Mouse (Mus musculus) midbrain, postnatal 0 days (tissue): ENCODE results near the gene Rab3ip. TPM values are rescaled to one million over a fixed set of nuclear protein-coding genes. Genes with fewer than 3 reads are reported as not detected.

Experiments
- ATAC-seq: fragments of 200-750 bp; cut with Nextera tagmentation; 2 replicates; pipeline ENCODE4 v1.8.0; 2017; ENCODE audit warnings: moderate number of reproducible peaks, mild to moderate bottlenecking, moderate TSS enrichment, moderate library complexity; ENCODE audit not compliant: low FRiP score
- DNase-seq: peaks from one replicate; pipeline ENCODE4 v3.0.0-alpha.2; 2015; ENCODE audit warnings: low spot score
- H3K27ac ChIP-seq: fragments of 300-500 bp; sonication (generic); 2 replicates; pipeline ENCODE4 v1.5.1; 2014; ENCODE audit warnings: low read depth, mild to moderate bottlenecking, low read length, mixed read lengths
- H3K27me3 ChIP-seq: fragments of 300-500 bp; sonication (generic); 2 replicates; pipeline ENCODE4 v1.6.1; 2014; ENCODE audit warnings: low read length, control low read depth, mixed read lengths; ENCODE audit not compliant: insufficient read depth
- H3K36me3 ChIP-seq: fragments of 300-500 bp; sonication (generic); 2 replicates; pipeline ENCODE4 v1.6.1; 2014; ENCODE audit warnings: low read length, control low read depth, mixed read lengths; ENCODE audit not compliant: insufficient read depth
- H3K4me1 ChIP-seq: fragments of 300-500 bp; sonication (generic); 2 replicates; pipeline ENCODE4 v1.6.1; 2014; ENCODE audit warnings: mild to moderate bottlenecking, control low read depth, antibody characterized with exemption, low read length, mixed read lengths; ENCODE audit not compliant: insufficient read depth
- H3K4me2 ChIP-seq: fragments of 300-500 bp; sonication (generic); 2 replicates; pipeline ENCODE4 v1.6.1; 2014; ENCODE audit warnings: low read depth, mild to moderate bottlenecking, low read length, mixed read lengths; ENCODE audit not compliant: poor library complexity, severe bottlenecking
- H3K4me3 ChIP-seq: fragments of 300-500 bp; sonication (generic); 2 replicates; pipeline ENCODE4 v1.5.1; 2014; ENCODE audit warnings: low read depth, mild to moderate bottlenecking, low read length, moderate library complexity
- H3K9ac ChIP-seq: fragments of 300-500 bp; sonication (generic); replicated peaks from 2 replicates; pipeline ENCODE4 v1.6.1; 2014; ENCODE audit warnings: mild to moderate bottlenecking, low read length, moderate library complexity, mixed read lengths; ENCODE audit not compliant: poor library complexity, severe bottlenecking
- H3K9me3 ChIP-seq: fragments of 300-500 bp; sonication (generic); 2 replicates; pipeline ENCODE4 v1.6.1; 2016; ENCODE audit warnings: low read length, control low read depth
- CTCF ChIP-seq: IDR thresholded peaks from 2 replicates; pipeline ENCODE4 v1.5.1; 2016; ENCODE audit warnings: antibody characterized with exemption, mild to moderate bottlenecking
- WGBS: fragments of 180-500 bp; shearing (Covaris S2); extraction: QIAGEN DNeasy Blood & Tissue Kit; methylation state at CpG from one replicate; pipeline ENCODE4 v1.1.7; 2014; 5-methylcytosine and 5-hydroxymethylcytosine counted together
- polyA plus RNA-seq: library from polyadenylated mRNA; unstranded; fragments of >200 nt; fragmentation: Nextera tagmentation; extraction: Ambion mirVana; gene quantifications from 2 replicates; pipeline ENCODE4 v1.2.1, GENCODE M21; 2015
- total RNA-seq: library from RNA; depleted of rRNA; stranded (reverse); fragments of >200 nt; gene quantifications from 2 replicates; pipeline ENCODE4 v1.2.3, GENCODE M21; 2014; rRNA removed

Rab3ip gene
- total and polyA plus RNA-seq, 2 experiments from 2014 or later, result 34.6 to 142 TPM

DNA sequence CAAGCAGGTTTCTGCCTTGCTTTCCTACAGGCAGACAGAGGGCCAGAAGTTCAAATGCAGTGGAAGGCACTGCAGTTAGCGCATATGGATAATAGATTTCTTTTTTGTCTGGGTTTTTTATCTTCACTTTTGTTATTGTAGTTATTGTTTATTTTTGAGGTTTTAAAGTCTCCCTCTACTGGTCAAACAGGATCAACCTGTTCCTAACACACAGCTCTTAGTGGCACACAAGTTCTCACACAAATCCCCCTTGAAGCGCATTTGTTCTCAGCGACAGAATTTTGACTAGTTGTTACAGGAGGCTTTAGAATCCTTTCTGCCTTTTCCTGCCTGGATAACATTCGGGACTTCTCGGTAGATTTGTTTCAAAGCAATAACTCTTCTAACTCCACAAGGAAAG is 67.0 kb downstream of the Rab3ip start:
- H3K27ac ChIP-seq, result no peak overlapping the region
- DNase-seq (no peak), ATAC-seq (no peak)
- H3K9ac ChIP-seq, result no peak overlapping the region
- 66% methylated on average over 5 of the region's 5 CpGs for WGBS
- no peaks in the 10 kb centered on the region for H3K27me3 ChIP-seq
- H3K4me3 ChIP-seq, result no peak overlapping the region
- peak; percentile 30; the same call in 1 of the 2 replicates for TF ChIP-seq CTCF
- no peaks in the 10 kb centered on the region for H3K36me3 ChIP-seq
- no peaks in the 10 kb centered on the region for H3K9me3 ChIP-seq
- H3K4me2 ChIP-seq, result no peak overlapping the region
- H3K4me1 ChIP-seq, result no peaks in the 10 kb centered on the region

DNA sequence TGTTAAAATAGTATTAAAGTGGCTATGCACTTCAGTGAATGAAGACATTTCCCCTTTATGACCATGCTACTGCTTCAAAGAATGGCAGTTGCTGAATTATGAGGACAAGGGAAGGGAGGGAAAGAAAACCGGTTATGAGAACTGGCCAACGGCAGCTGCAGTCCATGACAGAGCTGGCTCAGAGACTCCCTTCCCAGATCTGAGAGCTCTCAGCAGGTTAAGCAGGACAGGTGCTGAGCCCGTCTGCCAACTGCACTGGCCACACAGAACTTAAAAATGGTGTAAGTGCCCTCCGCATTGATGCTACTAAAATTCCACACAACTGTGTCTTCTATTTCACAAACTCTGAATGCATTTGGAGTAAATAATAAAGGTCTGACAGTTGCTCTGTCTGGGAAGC is 73.1 kb downstream of the Rab3ip start:
- 93% methylated on average over 4 of the region's 4 CpGs for whole genome bisulfite sequencing
- Histone ChIP-seq H3K4me2 (no peak overlapping the region), H3K27ac (no peak overlapping the region), H3K9ac (no peak overlapping the region), H3K36me3 (no peaks in the 10 kb centered on the region), H3K27me3 (no peaks in the 10 kb centered on the region), H3K4me3 (no peak overlapping the region), H3K4me1 (no peaks in the 10 kb centered on the region), H3K9me3 (no peaks in the 10 kb centered on the region)
- no peak for TF ChIP-seq CTCF
- ATAC-seq, result no peak
- DNase-seq, result no peak

DNA sequence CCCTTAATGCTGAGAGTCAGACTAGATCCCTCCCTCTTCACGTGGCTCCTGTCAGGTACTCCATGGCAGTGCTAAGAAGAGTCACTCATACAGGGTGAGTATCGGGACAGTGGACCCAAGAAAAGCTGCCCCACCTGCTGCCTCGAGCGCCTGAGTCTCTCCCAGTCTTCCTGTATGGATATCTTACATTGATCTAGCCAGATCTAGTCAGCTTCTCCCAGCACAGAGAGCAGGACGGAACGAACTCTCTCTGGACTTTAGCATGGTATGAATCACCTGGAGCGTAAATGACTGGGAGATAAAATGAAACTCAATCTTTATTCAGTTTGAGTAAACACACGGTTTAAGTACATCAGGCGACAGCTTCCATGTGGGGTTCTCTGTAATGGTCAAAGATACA is 76.1 kb downstream of the Rab3ip start:
- Histone ChIP-seq H3K9me3 (no peaks in the 10 kb centered on the region), H3K27me3 (no peaks in the 10 kb centered on the region), H3K4me3 (no peak overlapping the region), H3K4me2 (no peak overlapping the region), H3K36me3 (no peaks in the 10 kb centered on the region), H3K4me1 (no peaks in the 10 kb centered on the region), H3K27ac (no peak overlapping the region), H3K9ac (no peak overlapping the region)
- no peak for TF ChIP-seq CTCF
- 89% methylated on average over 9 of the region's 9 CpGs for WGBS
- ATAC-seq (no peak), DNase-seq (no peak)

- ATAC-seq (no peak), DNase-seq (no peak)
- TF ChIP-seq CTCF, result no peak
- Histone ChIP-seq H3K4me3 (no peak overlapping the region), H3K9ac (no peak overlapping the region), H3K27me3 (no peaks in the 10 kb centered on the region), H3K4me1 (no peaks in the 10 kb centered on the region), H3K36me3 (no peaks in the 10 kb centered on the region), H3K9me3 (no peaks in the 10 kb centered on the region), H3K4me2 (no peak overlapping the region), H3K27ac (no peak overlapping the region)
- 68% methylated on average over 14 of the region's 14 CpGs for WGBS
Observed at GRCm38 (mm10) chr10:116872016-116872410, 78.6 kb downstream of the Rab3ip start.

- Histone ChIP-seq H3K27me3 (no peaks in the 10 kb centered on the region), H3K4me2 (no peak overlapping the region), H3K4me3 (no peak overlapping the region), H3K27ac (no peak overlapping the region), H3K9ac (no peak overlapping the region), H3K4me1 (no peaks in the 10 kb centered on the region), H3K36me3 (no peaks in the 10 kb centered on the region), H3K9me3 (no peaks in the 10 kb centered on the region)
- ATAC-seq (0 out of 2 replicates have a peak, but pooled peaks have one; percentile 38), DNase-seq (peak; percentile 86)
- WGBS, result 80% methylated on average over 12 of the region's 12 CpGs
- no peak for TF ChIP-seq CTCF
Observed at GRCm38 (mm10) chr10:116871329-116872015, 79.1 kb downstream of the Rab3ip start.

DNA sequence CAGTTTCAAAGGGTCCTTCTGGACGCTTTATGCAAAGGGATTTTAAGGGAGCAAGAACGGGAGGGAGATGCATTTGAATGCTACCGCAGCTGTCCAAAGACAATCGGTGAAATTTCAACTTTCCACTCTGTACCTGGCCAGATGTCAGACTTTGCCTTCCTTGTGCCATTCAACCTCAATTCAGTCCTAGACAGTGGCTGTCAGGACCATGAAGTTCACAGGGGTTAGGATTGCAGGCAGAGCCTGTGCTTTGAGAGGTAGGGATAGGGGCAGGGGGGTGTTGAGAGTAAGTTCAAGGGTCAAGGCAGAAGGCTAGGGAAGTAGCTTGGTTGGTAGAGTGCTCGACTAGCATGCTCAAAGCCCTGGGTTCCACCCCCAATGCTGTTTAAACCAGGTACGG is 79.8 kb downstream of the Rab3ip start:
- Histone ChIP-seq H3K27me3 (no peaks in the 10 kb centered on the region), H3K9me3 (no peaks in the 10 kb centered on the region), H3K4me3 (no peak overlapping the region), H3K4me2 (no peak overlapping the region), H3K4me1 (no peaks in the 10 kb centered on the region), H3K27ac (no peak overlapping the region), H3K36me3 (no peaks in the 10 kb centered on the region), H3K9ac (no peak overlapping the region)
- DNase-seq, result no peak
- 78% methylated on average over 6 of the region's 6 CpGs for WGBS
- no peak for TF ChIP-seq CTCF
- ATAC-seq, result no peak

Other genes starting within 250 kb of the Rab3ip start
- 0.11 TPM in 1 of 2 replicates, not detected in the other for gene Myrfl, start 53.9 kb downstream of the Rab3ip start, total RNA-seq
- 0.09 TPM in 2 replicates for gene Myrfl, start 53.9 kb downstream of the Rab3ip start, polyA plus RNA-seq
- not detected in 2 replicates for gene Gm10271, start 21.8 kb upstream of the Rab3ip start, total RNA-seq
- gene Gm10271, start 21.8 kb upstream of the Rab3ip start, polyA plus RNA-seq, result not detected in 2 replicates
- gene Best3, start 35.5 kb upstream of the Rab3ip start, total RNA-seq, result 0.27 TPM in 1 of 2 replicates, not detected in the other
- gene Best3, start 35.5 kb upstream of the Rab3ip start, polyA plus RNA-seq, result 0.11 and 0.13 TPM in 2 replicates
- not detected in 2 replicates for gene Lrrc10, start 94.6 kb upstream of the Rab3ip start, total RNA-seq
- not detected in 2 replicates for gene Lrrc10, start 94.6 kb upstream of the Rab3ip start, polyA plus RNA-seq
- gene Cct2, start 113.0 kb upstream of the Rab3ip start, total RNA-seq, result 231 and 277 TPM in 2 replicates
- 208 and 213 TPM in 2 replicates for gene Cct2, start 113.0 kb upstream of the Rab3ip start, polyA plus RNA-seq
- gene Frs2, start 197.8 kb upstream of the Rab3ip start, total RNA-seq, result 20.3 and 23.4 TPM in 2 replicates
- gene Frs2, start 197.8 kb upstream of the Rab3ip start, polyA plus RNA-seq, result 15.2 and 17.3 TPM in 2 replicates